Mouse (Mus musculus): ENCODE measurements at regions not wholly inside any gene's neighbourhood (a gene's known extent, or its start where the extent isn't known, plus 50 kb on each side); places are given as distances from the start of the nearest gene placed in this dataset.

- Histone ChIP-seq H3K36me3 (ENCODE audit: control insufficient read depth, insufficient read depth, low read length) (no peaks in the 10 kb centered on the region), H3K4me3 (ENCODE audit: low read depth, low read length) (no peak overlapping the region), H3K27me3 (ENCODE audit: control insufficient read depth, insufficient read depth, low read length) (no peaks in the 10 kb centered on the region), H3K27ac (ENCODE audit: insufficient read depth, low read depth, low read length) (no peak overlapping the region), H3K4me1 (ENCODE audit: control insufficient read depth, insufficient read depth, insufficient read length, low read length) (no peaks in the 10 kb centered on the region)
- 16% methylated on average over 4 of the region's 4 CpGs for WGBS
- TF ChIP-seq CTCF (IDR thresholded peaks at IDR 0.05; ENCODE audit: extremely low read depth, insufficient read length, insufficient replicate concordance, low read depth, low read length), result peak; percentile 35; the same call in 1 of the 2 replicates
- no peak for TF ChIP-seq POLR2A (IDR thresholded peaks at IDR 0.05; ENCODE audit: low read depth, low read length)
These were observed 59.3 kb downstream of the 1700080O16Rik start for GRCm38 (mm10) chrX:51913247-51913646.

GRCm38 (mm10) chrX:51911566-51911965 lies 61.0 kb downstream of the 1700080O16Rik start:
- H3K27ac ChIP-seq (ENCODE audit: insufficient read depth, low read depth, low read length), result no peak overlapping the region
- TF ChIP-seq POLR2A (IDR thresholded peaks at IDR 0.05; ENCODE audit: low read depth, low read length) (no peak), CTCF (IDR thresholded peaks at IDR 0.05; ENCODE audit: extremely low read depth, insufficient read length, insufficient replicate concordance, low read depth, low read length) (no peak)
- H3K36me3 ChIP-seq (ENCODE audit: control insufficient read depth, insufficient read depth, low read length), result no peaks in the 10 kb centered on the region
- 47% methylated on average over 1 of the region's 1 CpGs for WGBS
- no peaks in the 10 kb centered on the region for H3K27me3 ChIP-seq (ENCODE audit: control insufficient read depth, insufficient read depth, low read length)
- no peaks in the 10 kb centered on the region for H3K4me1 ChIP-seq (ENCODE audit: control insufficient read depth, insufficient read depth, insufficient read length, low read length)
- H3K4me3 ChIP-seq (ENCODE audit: low read depth, low read length), result no peak overlapping the region

GRCm38 (mm10) chrX:51910576-51910975 lies 62.0 kb downstream of the 1700080O16Rik start:
- WGBS, result 54% methylated on average over 1 of the region's 1 CpGs
- Histone ChIP-seq H3K4me3 (ENCODE audit: low read depth, low read length) (no peak overlapping the region), H3K36me3 (ENCODE audit: control insufficient read depth, insufficient read depth, low read length) (no peaks in the 10 kb centered on the region), H3K4me1 (ENCODE audit: control insufficient read depth, insufficient read depth, insufficient read length, low read length) (no peaks in the 10 kb centered on the region), H3K27ac (ENCODE audit: insufficient read depth, low read depth, low read length) (no peak overlapping the region), H3K27me3 (ENCODE audit: control insufficient read depth, insufficient read depth, low read length) (no peaks in the 10 kb centered on the region)
- TF ChIP-seq CTCF (IDR thresholded peaks at IDR 0.05; ENCODE audit: extremely low read depth, insufficient read length, insufficient replicate concordance, low read depth, low read length), result no peak
- TF ChIP-seq POLR2A (IDR thresholded peaks at IDR 0.05; ENCODE audit: low read depth, low read length), result no peak

GRCm38 (mm10) chrX:51898445-51898844 lies 74.1 kb downstream of the 1700080O16Rik start:
- Histone ChIP-seq H3K36me3 (ENCODE audit: control insufficient read depth, insufficient read depth, low read length) (no peaks in the 10 kb centered on the region), H3K4me3 (ENCODE audit: low read depth, low read length) (no peak overlapping the region), H3K27me3 (ENCODE audit: control insufficient read depth, insufficient read depth, low read length) (no peaks in the 10 kb centered on the region), H3K27ac (ENCODE audit: insufficient read depth, low read depth, low read length) (no peak overlapping the region), H3K4me1 (ENCODE audit: control insufficient read depth, insufficient read depth, insufficient read length, low read length) (no peaks in the 10 kb centered on the region)
- 85% methylated on average over 4 of the region's 4 CpGs for WGBS
- TF ChIP-seq CTCF (IDR thresholded peaks at IDR 0.05; ENCODE audit: extremely low read depth, insufficient read length, insufficient replicate concordance, low read depth, low read length) (no peak), POLR2A (IDR thresholded peaks at IDR 0.05; ENCODE audit: low read depth, low read length) (no peak)

GRCm38 (mm10) chrX:51897059-51897458 lies 75.5 kb downstream of the 1700080O16Rik start:
- TF ChIP-seq CTCF (IDR thresholded peaks at IDR 0.05; ENCODE audit: extremely low read depth, insufficient read length, insufficient replicate concordance, low read depth, low read length) (no peak), POLR2A (IDR thresholded peaks at IDR 0.05; ENCODE audit: low read depth, low read length) (no peak)
- Histone ChIP-seq H3K4me1 (ENCODE audit: control insufficient read depth, insufficient read depth, insufficient read length, low read length) (no peaks in the 10 kb centered on the region), H3K4me3 (ENCODE audit: low read depth, low read length) (no peak overlapping the region), H3K27me3 (ENCODE audit: control insufficient read depth, insufficient read depth, low read length) (no peaks in the 10 kb centered on the region), H3K27ac (ENCODE audit: insufficient read depth, low read depth, low read length) (no peak overlapping the region), H3K36me3 (ENCODE audit: control insufficient read depth, insufficient read depth, low read length) (no peaks in the 10 kb centered on the region)
- 38% methylated on average over 5 of the region's 5 CpGs for WGBS

- H3K27ac ChIP-seq (ENCODE audit: insufficient read depth, low read depth, low read length), result no peak overlapping the region
- WGBS, result 80% methylated on average over 10 of the region's 10 CpGs
- H3K4me1 ChIP-seq (ENCODE audit: control insufficient read depth, insufficient read depth, insufficient read length, low read length), result no peaks in the 10 kb centered on the region
- no peaks in the 10 kb centered on the region for H3K27me3 ChIP-seq (ENCODE audit: control insufficient read depth, insufficient read depth, low read length)
- no peak overlapping the region for H3K4me3 ChIP-seq (ENCODE audit: low read depth, low read length)
- no peaks in the 10 kb centered on the region for H3K36me3 ChIP-seq (ENCODE audit: control insufficient read depth, insufficient read depth, low read length)
- TF ChIP-seq CTCF (IDR thresholded peaks at IDR 0.05; ENCODE audit: extremely low read depth, insufficient read length, insufficient replicate concordance, low read depth, low read length) (peak; percentile 47; the same call in 1 of the 2 replicates), POLR2A (IDR thresholded peaks at IDR 0.05; ENCODE audit: low read depth, low read length) (no peak)
These were observed 76.9 kb downstream of the 1700080O16Rik start for GRCm38 (mm10) chrX:51895646-51896190.

- no peaks in the 10 kb centered on the region for H3K4me1 ChIP-seq (ENCODE audit: control insufficient read depth, insufficient read depth, insufficient read length, low read length)
- WGBS, result 50% methylated on average over 1 of the region's 1 CpGs
- no peak overlapping the region for H3K27ac ChIP-seq (ENCODE audit: insufficient read depth, low read depth, low read length)
- no peaks in the 10 kb centered on the region for H3K36me3 ChIP-seq (ENCODE audit: control insufficient read depth, insufficient read depth, low read length)
- H3K27me3 ChIP-seq (ENCODE audit: control insufficient read depth, insufficient read depth, low read length), result no peaks in the 10 kb centered on the region
- TF ChIP-seq POLR2A (IDR thresholded peaks at IDR 0.05; ENCODE audit: low read depth, low read length), result no peak
- TF ChIP-seq CTCF (IDR thresholded peaks at IDR 0.05; ENCODE audit: extremely low read depth, insufficient read length, insufficient replicate concordance, low read depth, low read length), result no peak
- no peak overlapping the region for H3K4me3 ChIP-seq (ENCODE audit: low read depth, low read length)
These were observed 79.9 kb downstream of the 1700080O16Rik start for GRCm38 (mm10) chrX:51892716-51893115.

Data from small intestine, adult 2 months (tissue).